Mouse (Mus musculus): ENCODE measurements around the gene Inava.

GRCm38 (mm10) chr1:136254503-136255065 is 20.5 kb upstream of the Inava start:
- no peak for TF ChIP-seq CTCF (IDR thresholded peaks at IDR 0.05; ENCODE audit: borderline replicate concordance, extremely low read depth, insufficient read depth, insufficient read length)
- TF ChIP-seq POLR2A (IDR thresholded peaks at IDR 0.05; ENCODE audit: borderline replicate concordance, extremely low read depth, insufficient read depth, insufficient read length, poor library complexity, severe bottlenecking), result no peak
